Mouse (Mus musculus): ENCODE measurements at regions not wholly inside any gene's neighbourhood (a gene's known extent, or its start where the extent isn't known, plus 50 kb on each side); places are given as distances from the start of the nearest gene placed in this dataset.

DNA sequence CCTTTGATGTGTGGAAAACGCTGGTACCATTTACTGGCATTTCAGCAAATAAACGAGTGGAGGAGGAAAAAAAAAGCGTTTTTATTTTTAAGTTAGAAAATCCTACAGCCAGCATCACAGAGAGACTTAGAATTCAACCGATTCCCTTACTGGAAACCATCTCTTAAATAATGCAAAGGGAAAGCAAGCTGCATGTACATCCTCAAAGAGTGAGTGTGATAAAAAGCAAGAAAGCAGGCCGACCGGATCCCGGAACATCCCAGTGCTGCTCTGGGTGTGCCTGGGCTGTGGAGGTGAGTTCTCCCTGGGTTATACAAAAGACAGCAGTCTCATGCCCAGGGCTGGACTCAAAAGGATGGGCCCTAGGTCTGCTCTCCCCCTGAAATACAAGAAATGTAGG, 579.2 kb upstream of the Kif18a start:
- H3K27ac ChIP-seq = no peak overlapping the region
- no peak for TF ChIP-seq CTCF (conservative IDR thresholded peaks at IDR 0.05)
- no peak for DNase-seq (ENCODE audit: low spot score in 2 of 2)
- no peak overlapping the region for H3K4me3 ChIP-seq

GRCm38 (mm10) chr2:108707856-108708855, 572.4 kb upstream of the Kif18a start:
- no peak for DNase-seq (ENCODE audit: low spot score in 2 of 2)
- H3K27ac ChIP-seq = no peak overlapping the region
- TF ChIP-seq CTCF (conservative IDR thresholded peaks at IDR 0.05) = 0 out of 2 replicates have a peak, but pooled peaks have one; percentile 10
- H3K4me3 ChIP-seq = no peak overlapping the region

DNA sequence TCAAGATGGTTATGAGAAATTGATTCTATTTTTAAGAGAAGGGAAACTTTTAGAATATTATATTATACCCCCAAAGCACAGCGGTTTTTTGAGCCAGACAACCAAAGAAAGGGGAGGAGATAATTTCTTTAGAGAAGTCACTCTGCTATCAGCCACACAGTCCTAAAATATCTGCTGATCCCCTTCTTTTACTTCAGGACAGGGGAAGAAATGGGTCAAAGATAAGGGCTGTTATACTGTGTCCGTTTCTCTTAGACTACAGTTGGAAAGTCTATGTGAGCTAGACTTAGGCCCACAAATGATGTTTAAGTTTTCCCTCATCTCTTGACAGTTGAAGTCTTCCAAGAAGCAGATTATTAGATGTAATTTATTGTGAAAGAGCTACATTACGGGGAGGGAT, 538.5 kb upstream of the Kif18a start:
- no peak for DNase-seq (ENCODE audit: low spot score in 2 of 2)
- no peak overlapping the region for H3K4me3 ChIP-seq
- no peak for TF ChIP-seq CTCF (conservative IDR thresholded peaks at IDR 0.05)
- no peak overlapping the region for H3K27ac ChIP-seq

- no peak for TF ChIP-seq CTCF (conservative IDR thresholded peaks at IDR 0.05)
- Histone ChIP-seq H3K27ac (no peak overlapping the region), H3K4me3 (no peak overlapping the region)
- no peak for DNase-seq (ENCODE audit: low spot score in 2 of 2)
Measured at GRCm38 (mm10) chr2:108743511-108743910, 537.0 kb upstream of the Kif18a start.

DNA sequence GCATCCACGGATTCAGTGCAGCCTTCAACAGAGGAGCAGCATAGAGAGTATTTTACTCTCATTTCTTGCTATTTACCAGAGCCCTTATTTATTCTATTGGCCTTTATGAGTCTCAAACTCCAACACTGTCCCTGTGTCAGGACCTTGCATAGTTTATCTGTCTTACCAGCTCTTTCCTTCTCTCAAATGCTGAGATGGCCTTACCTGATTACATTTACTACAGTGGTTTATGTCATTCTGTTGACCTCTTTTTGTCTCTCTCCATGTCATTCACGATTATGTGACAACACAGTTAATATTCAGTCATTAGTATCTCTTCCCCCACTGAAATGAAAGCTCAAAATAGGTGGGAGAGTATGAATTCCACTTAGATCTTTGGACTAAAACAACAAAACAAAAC, 535.7 kb upstream of the Kif18a start:
- Histone ChIP-seq H3K4me3 (no peak overlapping the region), H3K27ac (no peak overlapping the region)
- no peak for DNase-seq (ENCODE audit: low spot score in 2 of 2)
- no peak for TF ChIP-seq CTCF (conservative IDR thresholded peaks at IDR 0.05)

DNA sequence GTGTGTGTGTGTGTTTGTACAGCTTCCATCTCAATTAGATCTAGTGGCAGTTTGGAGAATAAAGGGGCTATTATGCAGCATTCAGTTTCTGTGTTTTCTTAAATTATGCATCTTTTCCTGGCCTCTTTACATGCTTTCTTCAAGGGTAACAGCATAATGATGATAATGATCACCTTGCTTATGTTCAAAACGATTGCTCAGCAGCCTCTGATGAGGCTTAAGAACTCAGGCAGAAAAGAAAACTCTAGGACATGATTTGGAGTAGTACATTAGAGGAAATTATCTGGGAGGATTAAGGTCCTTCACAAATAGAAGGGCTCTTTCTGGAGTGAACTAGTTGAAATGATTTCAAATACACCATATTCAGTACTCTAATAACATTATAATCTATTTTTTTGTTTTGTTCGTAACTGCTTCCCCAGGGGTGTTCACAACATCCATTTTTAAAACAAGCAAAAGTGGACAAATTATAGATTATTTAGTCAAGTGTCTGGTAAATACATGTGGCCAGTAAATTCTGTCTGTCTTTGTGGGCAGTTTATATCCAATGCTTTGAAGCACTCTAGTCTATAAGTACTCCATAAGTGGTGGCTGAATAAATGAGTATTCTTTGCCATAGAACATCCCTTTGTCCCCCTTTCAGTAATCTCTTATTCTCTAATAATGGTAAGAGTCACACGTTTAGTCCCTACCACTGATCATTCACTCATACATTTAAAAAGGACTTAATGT, 526.9 kb upstream of the Kif18a start:
- no peak overlapping the region for H3K27ac ChIP-seq
- no peak overlapping the region for H3K4me3 ChIP-seq
- no peak for DNase-seq (ENCODE audit: low spot score in 2 of 2)
- no peak for TF ChIP-seq CTCF (conservative IDR thresholded peaks at IDR 0.05)

- TF ChIP-seq CTCF (conservative IDR thresholded peaks at IDR 0.05) = no peak
- H3K27ac ChIP-seq = no peak overlapping the region
- H3K4me3 ChIP-seq = no peak overlapping the region
- DNase-seq (ENCODE audit: low spot score in 2 of 2) = no peak
Measured at GRCm38 (mm10) chr2:108755821-108756220, 524.7 kb upstream of the Kif18a start.

DNA sequence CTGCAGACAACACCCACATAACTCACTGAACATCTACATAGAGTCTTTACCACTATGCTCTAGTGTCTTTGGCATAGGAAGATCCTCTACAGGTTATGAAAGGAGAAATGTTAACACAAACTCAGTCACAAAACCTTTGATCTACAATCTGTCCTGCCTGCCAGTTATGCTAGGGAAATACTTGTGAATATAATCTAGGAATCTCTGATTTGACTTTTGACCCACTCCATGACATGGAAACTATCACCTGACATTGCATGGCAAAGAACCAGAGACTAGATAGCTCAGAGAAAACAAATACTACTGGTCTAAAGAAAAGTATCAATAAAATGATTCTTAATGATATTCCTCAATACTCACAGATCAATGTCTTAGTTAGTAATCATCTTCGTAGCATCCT, 524.3 kb upstream of the Kif18a start:
- no peak overlapping the region for H3K27ac ChIP-seq
- no peak for TF ChIP-seq CTCF (conservative IDR thresholded peaks at IDR 0.05)
- H3K4me3 ChIP-seq = no peak overlapping the region
- no peak for DNase-seq (ENCODE audit: low spot score in 2 of 2)

DNA sequence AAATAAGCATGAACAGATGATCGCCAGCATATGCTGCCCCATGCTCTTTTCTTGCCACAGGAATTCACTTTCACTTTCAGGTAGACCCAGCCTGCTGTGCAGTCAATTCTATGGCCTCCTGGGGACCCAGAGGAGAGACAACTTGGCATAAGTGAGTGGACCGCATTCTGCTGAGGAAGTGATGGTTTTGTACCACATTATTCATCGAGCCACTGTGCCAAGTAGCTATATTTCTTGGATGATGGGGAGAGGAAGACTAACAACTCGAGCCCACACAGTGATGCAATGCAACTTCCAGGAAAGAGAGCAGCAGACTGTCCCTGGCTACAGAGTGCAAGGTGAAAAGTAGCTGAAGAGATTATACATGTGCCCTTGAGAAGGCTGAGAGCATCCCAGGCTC, 515.8 kb upstream of the Kif18a start:
- Histone ChIP-seq H3K4me3 (no peak overlapping the region), H3K27ac (no peak overlapping the region)
- TF ChIP-seq CTCF (conservative IDR thresholded peaks at IDR 0.05) = no peak
- DNase-seq (ENCODE audit: low spot score in 2 of 2) = no peak

- H3K4me3 ChIP-seq = no peak overlapping the region
- no peak overlapping the region for H3K27ac ChIP-seq
- DNase-seq (ENCODE audit: low spot score in 2 of 2) = no peak
- no peak for TF ChIP-seq CTCF (conservative IDR thresholded peaks at IDR 0.05)
Measured at GRCm38 (mm10) chr2:108766461-108766860, 514.1 kb upstream of the Kif18a start.

DNA sequence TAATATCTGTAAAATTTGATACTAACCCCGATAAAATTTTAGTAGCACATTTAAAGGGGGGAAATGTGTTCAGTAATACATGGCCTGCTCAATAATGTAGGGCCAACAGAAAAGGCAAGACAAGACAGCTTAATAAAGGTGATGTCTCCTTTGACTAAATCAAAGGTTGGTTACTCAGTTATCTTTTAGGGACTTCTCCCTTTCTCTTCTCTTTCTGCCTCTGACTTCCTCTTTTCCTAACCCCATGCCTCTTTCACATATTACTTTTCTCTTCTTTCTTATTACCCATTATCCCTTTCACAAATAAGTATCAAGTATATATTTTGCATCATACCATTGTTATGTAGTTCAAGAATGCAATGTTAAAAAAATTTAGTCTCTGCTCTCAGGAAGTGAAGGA, 510.2 kb upstream of the Kif18a start:
- Histone ChIP-seq H3K4me3 (no peak overlapping the region), H3K27ac (no peak overlapping the region)
- DNase-seq (ENCODE audit: low spot score in 2 of 2) = no peak
- no peak for TF ChIP-seq CTCF (conservative IDR thresholded peaks at IDR 0.05)

DNA sequence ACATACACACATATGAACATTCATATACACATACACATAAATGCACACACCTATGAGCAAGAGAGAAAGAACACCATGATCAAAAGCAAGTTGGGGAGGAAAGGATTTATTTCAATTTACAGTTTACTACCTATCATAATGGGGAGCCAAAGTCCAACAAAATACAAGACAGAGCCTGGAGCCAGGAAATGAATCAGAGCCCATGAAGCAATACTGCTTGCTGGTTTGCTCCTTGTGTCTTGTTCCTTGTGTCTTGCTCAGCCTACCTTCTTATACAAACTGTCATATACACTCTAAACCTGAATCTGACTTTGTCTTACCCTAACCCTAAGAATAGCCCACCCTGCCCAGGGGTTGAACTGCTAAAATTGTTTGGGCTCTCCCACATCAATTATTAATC, 497.1 kb upstream of the Kif18a start:
- TF ChIP-seq CTCF (conservative IDR thresholded peaks at IDR 0.05) = no peak
- DNase-seq (ENCODE audit: low spot score in 2 of 2) = no peak
- H3K4me3 ChIP-seq = no peak overlapping the region
- H3K27ac ChIP-seq = no peak overlapping the region

- DNase-seq (ENCODE audit: low spot score in 2 of 2) = no peak
- Histone ChIP-seq H3K27ac (no peak overlapping the region), H3K4me3 (no peak overlapping the region)
- no peak for TF ChIP-seq CTCF (conservative IDR thresholded peaks at IDR 0.05)
Measured at GRCm38 (mm10) chr2:108785161-108785957, 495.2 kb upstream of the Kif18a start.

Measured in layer of hippocampus, adult 2 months (tissue).